Mouse (Mus musculus) heart, embryonic 16.5 days (tissue): ENCODE measurements around the gene Pogz. TPM values are rescaled to one million over a fixed set of nuclear protein-coding genes. Genes with fewer than 3 reads are reported as not detected.
A peak's percentile ranks its signal among the peaks of the same experiment; 100 is the strongest.

ENCODE experiments used
- ATAC-seq: fragments of 200-750 bp; cut with Nextera tagmentation; replicated peaks from 2 replicates; pipeline ENCODE4 v1.8.0; 2017; ENCODE audit warnings: moderate number of reproducible peaks; ENCODE audit not compliant: insufficient read depth, low FRiP score; ENCODE audit errors: extremely low read depth
- H3K27ac ChIP-seq: fragments of 300-500 bp; sonication (generic); 2 replicates; pipeline ENCODE4 v1.5.1; 2014; ENCODE audit warnings: mild to moderate bottlenecking, low read length, control low read depth, moderate library complexity
- H3K27me3 ChIP-seq: fragments of 300-500 bp; sonication (generic); 2 replicates; pipeline ENCODE4 v1.6.1; 2014; ENCODE audit warnings: low read length, mixed read lengths; ENCODE audit not compliant: control insufficient read depth, insufficient read depth
- H3K36me3 ChIP-seq: fragments of 300-500 bp; sonication (generic); 2 replicates; pipeline ENCODE4 v1.6.1; 2014; ENCODE audit not compliant: control insufficient read depth, insufficient read depth
- H3K4me1 ChIP-seq: fragments of 300-500 bp; sonication (generic); 2 replicates; pipeline ENCODE4 v1.6.1; 2014; ENCODE audit warnings: low read length, mixed read lengths; ENCODE audit not compliant: control insufficient read depth, insufficient read depth
- H3K4me2 ChIP-seq: fragments of 300-500 bp; sonication (generic); 2 replicates; pipeline ENCODE4 v1.6.1; 2014; ENCODE audit warnings: low read depth, mild to moderate bottlenecking, control low read depth, low read length
- H3K4me3 ChIP-seq: fragments of 300-500 bp; sonication (generic); 2 replicates; pipeline ENCODE4 v1.5.1; 2014; ENCODE audit warnings: mild to moderate bottlenecking, control low read depth, low read length
- H3K9ac ChIP-seq: fragments of 300-500 bp; sonication (generic); 2 replicates; pipeline ENCODE4 v1.6.1; 2014; ENCODE audit warnings: low read length, control low read depth
- H3K9me3 ChIP-seq: fragments of 300-500 bp; sonication (generic); replicated peaks from 2 replicates; pipeline ENCODE4 v1.6.1; 2016; ENCODE audit warnings: low read length; ENCODE audit not compliant: control insufficient read depth
- WGBS: fragments of 180-500 bp; shearing (Covaris S2); extraction: QIAGEN DNeasy Blood & Tissue Kit; methylation state at CpG from one replicate; pipeline ENCODE4 v1.1.7; 2014; 5-methylcytosine and 5-hydroxymethylcytosine counted together
- polyA plus RNA-seq: library from polyadenylated mRNA; unstranded; fragments of >200 nt; fragmentation: Nextera tagmentation; extraction: Ambion mirVana; gene quantifications from 2 replicates; pipeline ENCODE4 v1.2.1, GENCODE M21; 2015

Pogz gene
- polyA plus RNA-seq, 1 experiment from 2014 or later: 8.9 TPM

GRCm38 (mm10) chr3:94821008-94821638, 16.2 kb upstream of the Pogz start:
- peak overlapping the region; percentile 81 for H3K27ac ChIP-seq
- no peaks in the 10 kb centered on the region for H3K27me3 ChIP-seq
- H3K9me3 ChIP-seq: no peaks in the 10 kb centered on the region
- H3K4me3 ChIP-seq: peak overlapping the region; percentile 68
- H3K4me2 ChIP-seq: peak overlapping the region; percentile 70
- no peaks in the 10 kb centered on the region for H3K36me3 ChIP-seq
- peaks cover 8% of the 10 kb centered on the region for H3K4me1 ChIP-seq
- WGBS: 2% methylated on average over 31 of the region's 31 CpGs
- peak overlapping the region; percentile 88 for H3K9ac ChIP-seq
- peak; percentile 45 for ATAC-seq

GRCm38 (mm10) chr3:94822082-94822481, 15.3 kb upstream of the Pogz start:
- peak overlapping the region; percentile 68 for H3K4me3 ChIP-seq

GRCm38 (mm10) chr3:94824110-94824509, 13.3 kb upstream of the Pogz start:
- no peak for ATAC-seq
- no peak overlapping the region for H3K4me2 ChIP-seq

More at GRCm38 (mm10) chr3:94822082-94822481, 15.3 kb upstream of the Pogz start:
- Histone ChIP-seq H3K9me3 (no peaks in the 10 kb centered on the region), H3K27ac (peak overlapping the region; percentile 81), H3K36me3 (no peaks in the 10 kb centered on the region), H3K9ac (peak overlapping the region; percentile 88; the same call in 1 of the 2 replicates), H3K4me2 (peak overlapping the region; percentile 70), H3K27me3 (no peaks in the 10 kb centered on the region), H3K4me1 (peaks cover 8% of the 10 kb centered on the region)
- 81% methylated on average over 4 of the region's 4 CpGs for WGBS
- ATAC-seq: no peak

GRCm38 (mm10) chr3:94832100-94832499, 5.3 kb upstream of the Pogz start:
- Histone ChIP-seq H3K27ac (no peak overlapping the region), H3K4me2 (peak overlapping the region; percentile 18), H3K36me3 (no peaks in the 10 kb centered on the region), H3K27me3 (no peaks in the 10 kb centered on the region), H3K9me3 (no peaks in the 10 kb centered on the region), H3K9ac (no peak overlapping the region), H3K4me3 (no peak overlapping the region), H3K4me1 (no peaks in the 10 kb centered on the region)
- no peak for ATAC-seq
- WGBS: 10% methylated on average over 9 of the region's 9 CpGs

More at GRCm38 (mm10) chr3:94824110-94824509, 13.3 kb upstream of the Pogz start:
- H3K9me3 ChIP-seq: no peaks in the 10 kb centered on the region
- H3K4me3 ChIP-seq: no peak overlapping the region
- no peak overlapping the region for H3K27ac ChIP-seq
- no peaks in the 10 kb centered on the region for H3K27me3 ChIP-seq
- H3K4me1 ChIP-seq: peaks cover 8% of the 10 kb centered on the region
- H3K9ac ChIP-seq: no peak overlapping the region
- WGBS: 74% methylated on average over 3 of the region's 3 CpGs
- no peaks in the 10 kb centered on the region for H3K36me3 ChIP-seq

GRCm38 (mm10) chr3:94832701-94833100, 4.7 kb upstream of the Pogz start:
- Histone ChIP-seq H3K4me1 (no peaks in the 10 kb centered on the region), H3K9ac (no peak overlapping the region), H3K9me3 (no peaks in the 10 kb centered on the region), H3K27ac (no peak overlapping the region), H3K36me3 (no peaks in the 10 kb centered on the region), H3K4me3 (no peak overlapping the region), H3K4me2 (no peak overlapping the region), H3K27me3 (no peaks in the 10 kb centered on the region)
- 59% methylated on average over 5 of the region's 5 CpGs for WGBS
- ATAC-seq: no peak

GRCm38 (mm10) chr3:94833358-94833757, 4.0 kb upstream of the Pogz start:
- no peak overlapping the region for H3K4me3 ChIP-seq
- H3K4me1 ChIP-seq: no peaks in the 10 kb centered on the region
- H3K9me3 ChIP-seq: no peaks in the 10 kb centered on the region
- no peak overlapping the region for H3K4me2 ChIP-seq
- no peak for ATAC-seq
- no peak overlapping the region for H3K9ac ChIP-seq
- no peaks in the 10 kb centered on the region for H3K27me3 ChIP-seq
- H3K36me3 ChIP-seq: no peaks in the 10 kb centered on the region
- no peak overlapping the region for H3K27ac ChIP-seq

GRCm38 (mm10) chr3:94835396-94835795, 2.0 kb upstream of the Pogz start:
- Histone ChIP-seq H3K27me3 (no peaks in the 10 kb centered on the region), H3K9me3 (no peaks in the 10 kb centered on the region), H3K4me3 (no peak overlapping the region), H3K9ac (no peak overlapping the region), H3K4me1 (peaks cover 13% of the 10 kb centered on the region), H3K4me2 (no peak overlapping the region), H3K27ac (no peak overlapping the region), H3K36me3 (no peaks in the 10 kb centered on the region)
- 62% methylated on average over 3 of the region's 3 CpGs for WGBS
- no peak for ATAC-seq

- peak; percentile 73 for ATAC-seq
- Histone ChIP-seq H3K27ac (peak overlapping the region; percentile 95), H3K4me2 (peak overlapping the region; percentile 91), H3K9me3 (no peaks in the 10 kb centered on the region), H3K4me1 (peaks cover 17% of the 10 kb centered on the region), H3K27me3 (no peaks in the 10 kb centered on the region), H3K36me3 (no peaks in the 10 kb centered on the region), H3K9ac (peak overlapping the region; percentile 80), H3K4me3 (peak overlapping the region; percentile 80)
- under 1% methylated on average over 44 of the region's 62 CpGs for WGBS
These were observed 661 bp downstream of the Pogz start for GRCm38 (mm10) chr3:94837959-94838496.

- Histone ChIP-seq H3K27me3 (no peaks in the 10 kb centered on the region), H3K4me2 (peak overlapping the region; percentile 91), H3K36me3 (no peaks in the 10 kb centered on the region), H3K4me1 (peaks cover 17% of the 10 kb centered on the region), H3K9me3 (no peaks in the 10 kb centered on the region), H3K9ac (peak overlapping the region; percentile 80), H3K27ac (peak overlapping the region; percentile 95), H3K4me3 (peak overlapping the region; percentile 80)
- ATAC-seq: no peak
- WGBS: 12% methylated on average over 9 of the region's 9 CpGs
These were observed 1.3 kb downstream of the Pogz start for GRCm38 (mm10) chr3:94838631-94839030.
